Mouse (Mus musculus): ENCODE measurements around the gene Olfr1026.

The Olfr1026 gene

DNA sequence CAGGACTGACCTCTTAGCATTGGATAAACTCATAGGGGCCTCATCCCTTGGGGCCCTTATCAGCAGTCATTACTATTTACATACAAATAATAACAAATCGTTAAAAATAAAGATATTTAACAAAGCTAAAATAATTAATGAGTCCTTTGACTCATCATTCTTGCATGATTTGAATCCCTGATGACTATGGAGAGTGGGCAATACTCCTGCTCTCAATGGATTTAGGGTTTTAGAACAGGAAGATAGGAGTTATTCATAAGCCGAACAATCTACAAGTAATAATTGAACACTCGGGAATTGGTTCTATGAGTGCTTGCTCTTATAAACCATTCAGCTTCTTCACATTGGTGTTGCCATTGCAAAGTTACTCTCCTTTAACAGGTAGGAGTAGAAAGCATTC, at the start of gene Olfr1026:
TSS of gene Olfr1026 (plus strand) at position 301 of the 400 bp plus-strand sequence.
- no peak for DNase-seq (ENCODE audit: low read depth, low spot score)

DNA sequence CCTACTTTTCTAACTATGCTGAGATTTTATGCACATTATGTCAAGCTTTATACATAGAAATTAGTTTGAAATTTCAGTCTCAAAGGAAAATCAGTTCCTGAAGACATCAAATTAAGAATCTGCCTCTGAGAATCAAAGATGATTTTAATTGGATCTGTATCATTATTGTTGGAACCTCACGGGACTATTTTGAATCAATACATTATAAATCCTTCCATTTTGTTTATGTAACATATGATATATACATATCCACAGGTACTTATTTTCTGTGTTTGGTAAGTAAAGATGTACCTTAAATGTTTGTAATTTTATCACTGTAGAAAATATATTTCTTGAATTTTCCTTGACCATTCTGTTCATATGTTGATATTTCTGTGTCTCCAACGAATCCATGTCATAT, 36.0 kb upstream of the Olfr1026 start, which contains the start of gene Olfr1023:
TSS of gene Olfr1023 (plus strand) at position 301 of the 400 bp plus-strand sequence.
- DNase-seq (ENCODE audit: low read depth, low spot score) = no peak

DNA sequence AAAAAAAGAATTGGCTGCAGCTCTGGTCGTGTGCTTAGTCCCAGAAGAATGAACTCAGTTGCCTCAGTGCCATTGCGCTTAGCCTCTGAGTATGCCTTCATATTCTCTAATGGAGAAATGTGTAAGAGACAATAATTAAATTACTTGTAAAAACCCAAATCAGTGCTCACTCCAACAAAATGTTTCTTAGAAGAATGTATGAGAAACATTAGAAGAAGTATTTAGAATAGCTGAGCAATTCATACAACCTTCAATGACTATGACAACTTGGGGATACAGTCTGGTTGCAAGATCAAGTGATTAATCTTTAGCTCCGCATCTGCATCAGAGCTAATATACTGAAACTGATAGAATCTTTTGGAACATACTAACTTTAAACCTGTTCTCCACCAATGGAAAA, 16.4 kb upstream of the Olfr1026 start, which contains the start of gene Olfr1024:
TSS of gene Olfr1024 (minus strand) at position 101 of the 400 bp plus-strand sequence.
- no peak for DNase-seq (ENCODE audit: low read depth, low spot score)

DNA sequence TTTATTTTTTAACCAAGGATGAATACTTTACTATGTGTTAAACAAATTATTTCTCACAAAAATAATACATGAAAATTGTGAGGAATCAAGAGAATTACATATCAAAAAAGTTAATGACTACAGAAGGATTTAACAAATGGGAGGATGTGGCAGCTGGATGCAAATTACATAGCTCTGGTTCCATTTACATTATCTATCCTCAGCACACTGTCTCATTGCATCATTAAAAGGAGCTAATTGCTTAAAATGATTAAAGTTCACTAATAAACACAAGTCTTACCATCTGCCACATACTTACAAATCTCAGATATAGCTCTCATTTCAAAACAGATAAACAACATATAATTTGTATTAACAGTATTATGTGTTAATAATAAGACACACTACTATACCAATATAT, 8.2 kb upstream of the Olfr1026 start:
- DNase-seq (ENCODE audit: low read depth, low spot score) = no peak

DNA sequence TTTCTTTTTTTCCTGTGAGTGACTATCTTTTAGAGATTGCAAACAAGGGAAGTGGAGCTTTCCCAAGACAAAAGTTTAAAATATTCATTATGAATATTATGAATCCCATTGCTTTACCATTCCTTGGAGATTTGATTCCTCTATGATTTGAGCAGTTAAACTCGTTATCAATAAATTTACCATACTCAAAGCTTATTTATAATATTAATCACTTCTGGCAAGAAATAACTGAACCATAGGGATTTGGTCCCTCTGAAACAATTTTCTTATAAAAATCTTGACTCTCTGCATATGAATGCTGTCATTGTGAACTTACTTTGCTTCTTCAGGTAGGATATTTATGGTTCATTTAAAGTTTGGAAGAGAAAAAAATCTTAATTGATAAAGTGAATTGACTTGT, 6.5 kb upstream of the Olfr1026 start, which contains the start of gene Olfr1025-ps1:
TSS of gene Olfr1025-ps1 (plus strand) at position 301 of the 400 bp plus-strand sequence.
- DNase-seq (ENCODE audit: low read depth, low spot score) = no peak

DNA sequence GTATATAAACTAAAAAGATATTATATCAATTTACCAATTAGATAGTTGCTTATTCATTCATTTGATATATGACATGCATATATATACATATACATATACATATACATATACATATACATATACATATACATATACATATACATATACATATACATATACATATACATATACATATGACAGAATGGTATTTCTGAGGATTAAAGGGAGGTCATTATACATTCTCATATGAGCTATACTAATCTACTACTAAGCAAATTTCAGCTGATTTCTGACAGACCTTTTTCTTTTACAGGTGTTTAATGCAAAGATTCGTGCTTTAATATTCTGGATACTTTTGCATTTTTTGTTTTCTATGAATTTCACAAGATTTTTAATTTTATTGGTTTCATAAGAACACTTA, 28.8 kb downstream of the Olfr1026 start, which contains the start of gene Olfr1028:
TSS of gene Olfr1028 (plus strand) at position 301 of the 400 bp plus-strand sequence.
- no peak for DNase-seq (ENCODE audit: low read depth, low spot score)

DNA sequence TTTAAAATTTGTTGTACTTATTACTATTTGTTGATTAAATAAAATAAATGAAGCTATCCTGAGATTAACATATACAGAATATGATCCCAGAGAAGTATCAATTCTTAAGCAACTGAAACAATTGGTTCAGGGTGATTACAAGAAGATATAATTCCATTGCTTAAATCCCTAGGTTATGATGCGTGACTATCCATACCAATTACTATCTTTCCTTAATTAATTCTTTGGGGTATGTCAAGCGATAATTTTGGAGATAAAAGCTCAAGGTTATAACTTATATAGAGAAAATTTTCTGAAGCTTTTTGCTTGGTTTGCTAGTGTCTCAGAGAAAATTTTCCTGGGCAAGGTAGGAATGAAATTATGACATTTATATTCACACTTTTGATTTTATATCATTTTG, 52.2 kb downstream of the Olfr1026 start, which contains the start of gene Olfr1029:
TSS of gene Olfr1029 (plus strand) at position 301 of the 400 bp plus-strand sequence.
- DNase-seq (ENCODE audit: low read depth, low spot score) = no peak

Data from forelimb bud, embryonic 11.5 days (tissue).